Mouse (Mus musculus) cortical plate, adult 2 months (tissue): ENCODE measurements around the gene Wdr26.

ENCODE experiments used
- CTCF ChIP-seq: fragments of 200-500 bp; IDR thresholded peaks from 2 replicates; pipeline ENCODE4 v1.5.1; 2011; ENCODE audit warnings: mild to moderate bottlenecking, control low read depth, low read length; ENCODE audit not compliant: insufficient read depth; ENCODE audit errors: extremely low read depth
- POLR2A ChIP-seq: fragments of 200-500 bp; IDR thresholded peaks from 2 replicates; pipeline ENCODE4 v1.6.1; 2011; ENCODE audit warnings: mild to moderate bottlenecking, low read length, control low read depth; ENCODE audit not compliant: insufficient read depth; ENCODE audit errors: extremely low read depth

- TF ChIP-seq POLR2A (no peak), CTCF (no peak)
Observed at GRCm38 (mm10) chr1:181150431-181150826, 61.4 kb downstream of the Wdr26 start.
